Comparison of ENCODE assay signal across 8 mouse cellular contexts in the genomic region with DNA sequence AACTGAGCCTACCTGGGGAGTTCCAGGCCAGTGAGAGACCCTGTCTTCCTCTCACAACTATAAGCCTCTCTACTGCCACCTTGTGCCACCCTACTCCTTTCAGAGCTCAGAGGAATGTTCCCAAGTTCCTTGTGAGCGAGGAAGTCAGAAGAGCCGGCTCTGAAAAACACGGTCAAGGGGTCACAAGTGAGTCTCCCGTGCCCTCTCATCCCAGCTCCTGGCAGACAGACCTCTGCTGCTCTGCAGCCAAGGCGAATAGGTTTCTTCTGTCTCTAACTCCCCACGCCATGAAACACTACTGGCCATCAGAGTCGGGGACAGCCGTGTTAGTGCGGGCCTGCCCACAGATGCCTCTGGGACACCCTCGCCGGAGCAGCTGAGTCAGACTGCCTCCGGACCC. TPM values are rescaled to one million over a fixed set of nuclear protein-coding genes. Genes with fewer than 3 reads are reported as not detected.
DNase-seq lines count a peak whose midpoint lies in the region; ATAC-seq and TF ChIP-seq lines count a peak whose summit lies in the region.

No protein-coding gene starts in this region.

- no peak overlapping the region for H3K27ac ChIP-seq in left cerebral cortex, adult 2 months
- H3K27ac ChIP-seq in heart, embryonic 15.5 days: no peak overlapping the region
- peak overlapping the region; percentile 81; the same call in 1 of the 2 replicates for H3K27ac ChIP-seq in olfactory bulb, adult 2 months (ENCODE audit: insufficient read depth, low read depth, low read length)

- 50% methylated on average over 12 of the region's 12 CpGs for WGBS in heart, embryonic 15.5 days
- WGBS in olfactory bulb, adult 2 months: 64% methylated on average over 12 of the region's 12 CpGs

- H3K9ac ChIP-seq in heart, embryonic 15.5 days: no peak overlapping the region

- no peaks in the 10 kb centered on the region for H3K36me3 ChIP-seq in heart, embryonic 15.5 days

- no peak for DNase-seq in left cerebral cortex, adult 2 months (ENCODE audit: extremely low spot score in 1 of 2, low spot score in 2 of 2)
- DNase-seq in left cerebral cortex, adult 8-10 months (ENCODE audit: low spot score in 2 of 2): no peak
- DNase-seq in MEL-GATA-1-ER (ENCODE audit: extremely low read depth, low read depth): peak; percentile 41
- DNase-seq in kidney, postnatal 4 days: peak; percentile 79 to 86
- no peak for DNase-seq in spleen, postnatal 4 days (ENCODE audit: low spot score in 2 of 2)

- intact Hi-C loops in left cerebral cortex, adult 2 months (cut with DNase I): no loop called here

- peaks cover 5% of the 10 kb centered on the region; the same call in 1 of the 2 replicates for H3K4me1 ChIP-seq in heart, embryonic 15.5 days (replicated peaks)
- peaks cover 16% of the 10 kb centered on the region for H3K4me1 ChIP-seq in olfactory bulb, adult 2 months (ENCODE audit: control insufficient read depth, insufficient read depth, low read length)

- H3K9me3 ChIP-seq in heart, embryonic 15.5 days (replicated peaks): no peaks in the 10 kb centered on the region

- no peaks in the 10 kb centered on the region for H3K27me3 ChIP-seq in heart, embryonic 15.5 days

- no peak for TF ChIP-seq POLR2A in olfactory bulb, adult 2 months (IDR thresholded peaks at IDR 0.05; ENCODE audit: insufficient read depth, low read depth, low read length)

- TF ChIP-seq CTCF in left cerebral cortex, adult 2 months (IDR thresholded peaks at IDR 0.05): peak; percentile 58
- TF ChIP-seq CTCF in olfactory bulb, adult 2 months (IDR thresholded peaks at IDR 0.05; ENCODE audit: insufficient read depth, low read depth, low read length): no peak

- H3K4me3 ChIP-seq in left cerebral cortex, adult 2 months: no peak overlapping the region
- no peak overlapping the region for H3K4me3 ChIP-seq in heart, embryonic 15.5 days
- H3K4me3 ChIP-seq in olfactory bulb, adult 2 months (ENCODE audit: insufficient read depth, low read depth, low read length): no peak overlapping the region

- peak overlapping the region; percentile 12 for H3K4me2 ChIP-seq in heart, embryonic 15.5 days

- peak; percentile 69 for ATAC-seq in common myeloid progenitor, adult 5-6 weeks (replicated peaks; ENCODE audit: low read depth, poor library complexity, severe bottlenecking)
- ATAC-seq in heart, embryonic 15.5 days (replicated peaks; ENCODE audit: insufficient number of reproducible peaks, insufficient read depth, low FRiP score, low read depth): no peak; the same call in 1 of the 2 replicates

RNA-seq across cellular contexts. Expression of gene Tmem209, which starts 40.9 kb away (rescaled TPM):
- total RNA-seq in left cerebral cortex, adult 2 months (2021): 10 to 100 TPM; 18.3 to 21.7 TPM
- total RNA-seq in left cerebral cortex, adult 8-10 months (2022): 10 to 100 TPM; 22.8 to 25.2 (median 24.0) TPM
- 25.7 and 48.9 TPM in 2 replicates for total RNA-seq in common myeloid progenitor, adult 5-6 weeks (2017)
- polyA plus RNA-seq in heart, embryonic 15.5 days (2015; fragmentation: Nextera tagmentation; extraction: Ambion mirVana): 19.8 and 26.5 TPM in 2 replicates
- not detected in 2 replicates for polyA plus RNA-seq in olfactory bulb, adult 2 months (2012; ENCODE audit: insufficient read depth, insufficient read length, low replicate concordance, missing spikeins)

RNA-seq across cellular contexts. Expression of gene Ssmem1, which starts 41.0 kb away (rescaled TPM):
- 1 to 10 TPM in 1 of 2 experiments, under 1 TPM in 1; 0.70 to 1.1 TPM for total RNA-seq in left cerebral cortex, adult 2 months (2021)
- total RNA-seq in left cerebral cortex, adult 8-10 months (2022): 1 to 10 TPM in 1 of 4 experiments, under 1 TPM in 3; 0.58 to 1.1 (median 0.86) TPM
- not detected in 2 replicates for total RNA-seq in common myeloid progenitor, adult 5-6 weeks (2017)
- polyA plus RNA-seq in heart, embryonic 15.5 days (2015; fragmentation: Nextera tagmentation; extraction: Ambion mirVana): 0.14 TPM in 1 of 2 replicates, not detected in the other
- not detected in 2 replicates for polyA plus RNA-seq in olfactory bulb, adult 2 months (2012; ENCODE audit: insufficient read depth, insufficient read length, low replicate concordance, missing spikeins)

Comparison
In these comparisons a context has a peak if more than half of its experiments do, and no peak if none do; other contexts are left out.
1. DNase-seq: peak in MEL-GATA-1-ER (single experiment) and kidney, postnatal 4 days (2 of 2); none in left cerebral cortex, adult 2 months (0 of 2), left cerebral cortex, adult 8-10 months (0 of 2) and spleen, postnatal 4 days (0 of 2).